Mouse (Mus musculus): ENCODE results near the gene Prap1. TPM values are rescaled to one million over a fixed set of nuclear protein-coding genes. Genes with fewer than 3 reads are reported as not detected.
A peak's percentile ranks its signal among the peaks of the same experiment; 100 is the strongest.

Prap1 gene
- polyA plus RNA-seq, 1 experiment from 2014 or later, result not detected

DNA sequence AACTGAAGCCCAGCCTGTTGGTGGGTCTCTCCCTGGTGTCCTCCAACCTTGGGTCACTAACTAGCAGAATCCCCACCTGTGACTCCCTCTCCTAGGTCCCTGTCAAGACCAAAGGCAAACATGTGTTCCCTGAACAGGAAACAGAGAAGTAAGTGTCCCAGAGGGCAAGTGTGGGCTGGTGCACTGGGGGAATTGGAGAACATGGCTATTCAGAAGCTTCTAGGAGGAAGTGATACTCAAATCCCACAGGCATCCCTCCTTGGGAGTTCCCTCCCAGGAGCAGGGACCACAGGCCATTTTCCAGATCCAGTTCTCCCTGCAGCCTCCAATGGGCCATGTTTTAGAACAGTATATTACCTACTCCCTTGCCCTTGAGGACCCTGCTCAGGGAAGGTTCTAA, 2.9 kb downstream of the Prap1 start:
- Histone ChIP-seq H3K4me3 (no peak overlapping the region), H3K36me3 (peaks cover 18% of the 10 kb centered on the region; the same call in 1 of the 2 replicates), H3K27me3 (ENCODE audit: insufficient read depth, poor library complexity, severe bottlenecking) (peaks cover 6% of the 10 kb centered on the region), H3K4me1 (peaks cover 11% of the 10 kb centered on the region), H3K9me3 (no peaks in the 10 kb centered on the region), H3K27ac (no peak overlapping the region)
- no peak for DNase-seq (ENCODE audit: low spot score)

DNA sequence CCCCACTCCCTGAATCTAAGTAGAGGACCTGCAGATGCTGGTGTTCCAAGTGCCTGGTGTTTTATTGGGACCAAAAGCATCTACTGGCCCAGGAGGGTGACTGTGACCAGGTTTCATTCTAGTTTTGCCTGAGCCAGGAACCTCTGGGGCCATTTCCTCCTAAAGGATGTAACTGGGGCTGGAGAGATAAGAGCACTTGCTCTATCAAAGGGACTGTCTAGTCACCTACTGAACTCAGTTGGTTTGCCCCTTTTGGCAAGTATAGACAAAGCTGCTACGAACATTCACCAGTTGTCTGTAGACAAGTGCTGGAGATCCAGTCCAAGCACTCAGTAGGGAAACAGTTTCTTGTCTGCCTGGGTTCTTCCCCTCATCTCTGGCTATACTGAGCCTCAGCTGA, 5.3 kb downstream of the Prap1 start:
- Histone ChIP-seq H3K9me3 (no peaks in the 10 kb centered on the region), H3K4me3 (no peak overlapping the region), H3K36me3 (peaks cover 18% of the 10 kb centered on the region; the same call in 1 of the 2 replicates), H3K27ac (no peak overlapping the region), H3K27me3 (ENCODE audit: insufficient read depth, poor library complexity, severe bottlenecking) (peaks cover 9% of the 10 kb centered on the region), H3K4me1 (peaks cover 24% of the 10 kb centered on the region)
- WGBS, result 52% methylated on average over 1 of the region's 1 CpGs
- DNase-seq (ENCODE audit: low spot score), result no peak

DNA sequence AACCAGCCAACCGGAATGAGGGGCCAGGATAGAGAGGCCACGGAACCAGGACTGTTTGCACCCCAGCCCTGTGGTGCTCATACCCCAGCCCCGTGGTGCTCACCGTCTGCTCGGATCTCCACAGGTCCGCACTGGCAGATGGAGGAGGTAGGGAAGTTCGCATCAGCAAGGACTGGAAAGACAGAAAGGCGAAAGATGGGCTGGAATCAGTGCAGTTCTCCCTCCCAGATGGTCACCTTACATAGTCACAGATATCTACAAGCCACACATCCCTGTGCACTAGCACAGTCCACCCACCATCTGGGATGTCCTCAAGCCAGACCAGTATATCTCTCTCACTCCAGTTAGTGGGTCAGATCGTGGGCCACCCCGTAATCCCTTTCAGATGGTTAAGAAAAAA, 8.3 kb downstream of the Prap1 start:
- peaks cover 35% of the 10 kb centered on the region for H3K36me3 ChIP-seq
- H3K27me3 ChIP-seq (ENCODE audit: insufficient read depth, poor library complexity, severe bottlenecking), result peaks cover 9% of the 10 kb centered on the region
- peak overlapping the region; percentile 62 for H3K4me3 ChIP-seq
- WGBS, result 67% methylated on average over 10 of the region's 10 CpGs
- no peak for DNase-seq (ENCODE audit: low spot score)
- peak overlapping the region; percentile 89 for H3K27ac ChIP-seq
- peaks cover 16% of the 10 kb centered on the region for H3K4me1 ChIP-seq
- H3K9me3 ChIP-seq, result no peaks in the 10 kb centered on the region

DNA sequence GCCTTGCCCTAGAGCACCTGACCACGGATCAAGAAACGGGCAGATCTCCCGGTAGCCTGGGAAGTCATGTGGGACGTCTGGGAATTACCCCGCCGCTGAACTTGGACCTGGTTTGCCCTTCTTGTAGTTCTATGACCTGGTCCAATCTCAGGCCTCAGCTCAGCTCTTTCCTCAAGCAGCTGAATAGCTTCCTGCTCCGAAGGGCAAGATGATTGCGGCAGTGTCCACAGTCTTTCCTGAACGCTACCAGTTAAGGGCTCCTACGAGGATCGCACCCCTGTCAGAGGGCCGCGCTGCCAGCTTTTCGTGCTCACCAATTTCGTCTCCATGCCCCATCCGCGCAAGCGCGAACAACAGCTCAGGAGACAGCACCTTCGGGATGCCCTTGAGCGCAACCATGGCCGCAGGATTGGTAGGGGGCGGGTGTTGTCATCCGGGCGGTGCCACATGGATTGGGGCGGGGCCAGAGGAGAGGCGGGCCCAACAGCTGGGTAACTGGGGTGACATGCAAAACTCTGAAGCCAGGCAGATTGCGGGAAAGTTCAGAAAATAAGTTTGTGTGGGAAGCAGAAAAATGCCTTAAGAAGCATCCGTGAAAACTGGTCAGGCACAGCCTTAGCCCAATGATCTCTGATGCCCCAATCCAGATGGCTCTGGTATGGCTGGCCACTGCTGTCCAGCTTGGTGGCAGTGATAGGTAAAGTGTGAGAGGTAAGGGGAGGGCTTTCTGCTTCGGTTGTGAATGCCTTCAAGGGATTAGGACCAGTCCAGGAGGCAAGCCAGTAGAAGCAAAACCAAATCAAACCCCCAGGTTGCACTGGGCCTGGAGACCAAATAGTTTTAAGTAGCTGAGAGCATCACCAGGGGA, 9.0 kb downstream of the Prap1 start, which contains the start of gene Fuom:
TSS of gene Fuom (minus strand) at position 449 of the 868 bp plus-strand sequence.
- peaks cover 16% of the 10 kb centered on the region for H3K4me1 ChIP-seq
- DNase-seq (ENCODE audit: low spot score), result peak; percentile 94
- peaks cover 9% of the 10 kb centered on the region for H3K27me3 ChIP-seq (ENCODE audit: insufficient read depth, poor library complexity, severe bottlenecking)
- WGBS, result 1% methylated on average over 30 of the region's 30 CpGs
- H3K27ac ChIP-seq, result peak within 1 kb of the TSS; percentile 89
- H3K4me3 ChIP-seq, result peak within 1 kb of the TSS; percentile 62
- H3K36me3 ChIP-seq, result peaks cover 41% of the 10 kb centered on the region
- H3K9me3 ChIP-seq, result no peaks in the 10 kb centered on the region

DNA sequence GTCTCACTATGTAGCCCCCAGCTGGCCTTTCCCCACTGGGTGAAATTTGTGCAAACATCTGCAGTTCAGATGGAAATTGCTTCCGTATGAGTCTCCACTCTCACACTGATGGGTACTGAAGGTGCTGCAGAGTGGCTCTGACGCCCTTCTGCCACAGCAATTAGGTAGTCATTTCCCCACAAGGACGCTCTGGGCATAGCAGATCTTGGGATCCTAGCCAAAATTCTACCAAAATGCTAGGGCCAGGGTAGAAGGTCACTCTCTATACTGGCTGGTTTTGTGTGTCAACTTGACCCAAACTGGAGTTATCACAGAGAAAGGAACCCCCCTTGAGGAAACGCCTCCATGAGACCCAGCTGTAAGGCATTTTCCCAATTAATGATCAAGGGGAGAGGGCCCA, 10.8 kb downstream of the Prap1 start:
- 82% methylated on average over 4 of the region's 4 CpGs for WGBS
- H3K27me3 ChIP-seq (ENCODE audit: insufficient read depth, poor library complexity, severe bottlenecking), result peaks cover 9% of the 10 kb centered on the region
- H3K27ac ChIP-seq, result no peak overlapping the region
- H3K4me1 ChIP-seq, result peaks cover 16% of the 10 kb centered on the region
- H3K4me3 ChIP-seq, result no peak overlapping the region
- no peaks in the 10 kb centered on the region for H3K9me3 ChIP-seq
- no peak for DNase-seq (ENCODE audit: low spot score)
- peaks cover 55% of the 10 kb centered on the region for H3K36me3 ChIP-seq

DNA sequence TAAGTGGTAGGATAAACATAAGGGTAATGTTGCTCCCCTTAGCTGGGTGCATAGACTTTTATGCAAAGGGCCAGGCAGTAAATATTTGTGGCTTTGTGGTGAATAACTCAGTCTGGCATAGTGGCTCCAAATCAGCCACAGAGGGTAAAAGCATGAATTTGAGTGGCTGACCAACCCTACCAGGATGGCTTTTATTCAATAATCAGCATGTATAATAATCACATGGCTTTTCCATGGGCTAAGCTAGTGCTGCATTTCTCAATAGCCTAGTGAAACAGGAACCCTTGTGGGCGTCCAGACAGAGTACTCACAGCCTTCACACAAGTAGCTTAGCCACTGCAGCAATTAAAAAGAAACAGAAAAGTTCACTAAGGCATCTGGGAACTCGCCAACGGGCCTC, 18.7 kb downstream of the Prap1 start:
- Histone ChIP-seq H3K9me3 (no peaks in the 10 kb centered on the region), H3K4me1 (peaks cover 5% of the 10 kb centered on the region; the same call in 1 of the 2 replicates), H3K36me3 (peaks cover 60% of the 10 kb centered on the region), H3K27ac (no peak overlapping the region), H3K4me3 (no peak overlapping the region), H3K27me3 (ENCODE audit: insufficient read depth, poor library complexity, severe bottlenecking) (no peaks in the 10 kb centered on the region)
- WGBS, result 71% methylated on average over 3 of the region's 3 CpGs
- no peak for DNase-seq (ENCODE audit: low spot score)

DNA sequence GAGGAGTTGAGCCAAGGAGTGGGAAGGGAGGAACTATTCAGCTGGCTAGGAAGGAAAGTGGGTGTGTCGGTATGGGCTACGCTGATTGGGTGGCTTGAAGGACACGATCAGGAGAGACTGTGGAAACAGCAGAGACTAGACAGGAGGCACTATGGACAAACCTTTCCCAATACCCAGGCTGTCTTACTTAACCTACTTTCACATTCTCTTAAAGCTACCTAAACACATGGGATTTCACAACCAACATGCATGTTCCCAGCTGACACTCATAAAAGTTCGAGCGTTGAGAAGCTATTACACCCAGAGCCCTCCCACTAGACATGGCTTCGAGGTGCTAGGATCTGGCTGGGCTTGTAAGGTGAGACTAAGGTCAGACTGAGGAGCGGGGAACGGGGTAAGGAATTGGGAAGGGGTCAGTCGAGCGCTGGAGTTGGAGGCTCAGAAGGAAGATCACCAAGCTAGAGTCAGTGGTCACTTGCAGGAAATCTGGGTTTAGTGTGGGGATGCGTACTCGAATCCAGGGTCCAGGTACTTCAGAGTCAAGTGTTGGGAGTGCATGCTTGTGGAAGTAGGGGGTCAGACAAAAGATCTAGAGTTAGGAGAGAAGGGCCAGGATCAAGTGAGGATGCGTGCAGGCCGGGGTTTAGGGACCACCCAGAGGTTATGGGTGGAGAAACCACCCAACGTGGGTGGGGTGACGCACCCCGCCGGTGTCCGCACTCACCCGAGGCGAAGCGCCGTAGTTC, 22.6 kb downstream of the Prap1 start, which contains the start of gene Paox:
TSS of gene Paox (plus strand) at position 217 of the 746 bp plus-strand sequence.
- peaks cover 5% of the 10 kb centered on the region; the same call in 1 of the 2 replicates for H3K4me1 ChIP-seq
- peaks cover 21% of the 10 kb centered on the region for H3K36me3 ChIP-seq
- no peaks in the 10 kb centered on the region for H3K27me3 ChIP-seq (ENCODE audit: insufficient read depth, poor library complexity, severe bottlenecking)
- no peaks in the 10 kb centered on the region for H3K9me3 ChIP-seq
- H3K27ac ChIP-seq, result peak within 1 kb of the TSS; percentile 94
- DNase-seq (ENCODE audit: low spot score), result no peak
- peak within 1 kb of the TSS; percentile 81 for H3K4me3 ChIP-seq
- 2% methylated on average over 23 of the region's 23 CpGs for WGBS

DNA sequence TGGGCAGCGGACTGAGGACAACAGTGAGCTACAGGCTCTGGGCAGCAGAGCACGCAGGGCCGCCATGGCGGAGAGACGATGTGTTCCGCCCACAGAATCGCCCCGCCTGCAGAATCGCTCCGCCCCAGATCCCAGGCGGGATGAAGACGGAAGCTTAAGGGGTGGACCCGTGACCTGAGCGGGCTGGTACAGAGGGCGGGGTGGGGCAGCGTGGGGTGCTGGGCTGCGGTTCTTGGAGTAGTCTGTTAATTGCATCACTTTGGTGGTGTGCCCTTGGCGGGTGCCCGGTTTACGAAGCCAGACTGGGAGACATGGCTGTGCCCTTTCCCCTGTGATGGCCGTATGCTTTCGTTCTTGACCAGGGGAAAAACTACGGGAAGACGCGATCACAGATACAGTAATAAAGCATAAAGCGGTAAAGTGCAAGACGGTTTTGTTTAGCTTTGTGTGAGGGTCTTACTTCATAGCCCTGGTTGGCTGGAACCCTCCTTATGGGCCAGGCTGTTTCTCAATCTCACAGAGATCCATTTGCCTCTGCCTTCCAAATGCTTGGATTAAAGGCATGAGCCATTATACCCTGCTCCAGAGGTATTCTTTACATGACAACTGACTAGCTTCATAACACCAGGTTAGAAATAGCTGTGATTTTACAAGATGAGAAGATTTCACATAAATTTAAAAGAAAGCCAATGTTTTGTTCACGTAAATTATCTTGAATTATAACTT, 23.3 kb downstream of the Prap1 start, which contains the start of gene Echs1:
TSS of gene Echs1 (minus strand) at position 148 of the 726 bp plus-strand sequence.
- Histone ChIP-seq H3K9me3 (no peaks in the 10 kb centered on the region), H3K4me3 (peak within 1 kb of the TSS; percentile 81), H3K36me3 (peaks cover 14% of the 10 kb centered on the region), H3K4me1 (peaks cover 5% of the 10 kb centered on the region; the same call in 1 of the 2 replicates), H3K27me3 (ENCODE audit: insufficient read depth, poor library complexity, severe bottlenecking) (no peaks in the 10 kb centered on the region), H3K27ac (peak within 1 kb of the TSS; percentile 94)
- WGBS, result 4% methylated on average over 28 of the region's 28 CpGs
- DNase-seq (ENCODE audit: low spot score), result peak; percentile 95

DNA sequence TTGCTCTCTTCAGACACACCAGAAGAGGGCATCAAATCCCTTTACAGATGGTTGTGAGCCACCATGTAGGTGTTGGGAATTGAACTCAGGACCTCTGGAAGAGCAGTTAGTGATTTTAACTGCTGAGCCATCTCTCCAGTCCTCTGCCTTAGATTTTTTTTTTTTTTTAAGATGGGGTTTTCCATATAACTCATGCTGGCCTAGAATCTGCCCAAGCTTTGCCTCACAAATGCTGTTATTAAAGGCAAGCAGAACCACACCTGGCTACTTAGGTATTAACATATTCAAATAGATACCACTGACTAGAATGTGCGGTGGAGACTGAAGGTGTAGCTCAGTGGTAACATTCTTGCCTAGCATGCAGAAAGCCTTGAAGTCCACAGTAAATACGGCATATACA, 27.3 kb downstream of the Prap1 start:
- 84% methylated on average over 2 of the region's 2 CpGs for WGBS
- Histone ChIP-seq H3K9me3 (no peaks in the 10 kb centered on the region), H3K4me3 (no peak overlapping the region), H3K27me3 (ENCODE audit: insufficient read depth, poor library complexity, severe bottlenecking) (no peaks in the 10 kb centered on the region), H3K4me1 (peaks cover 6% of the 10 kb centered on the region; the same call in 1 of the 2 replicates), H3K27ac (no peak overlapping the region), H3K36me3 (no peaks in the 10 kb centered on the region)
- DNase-seq (ENCODE audit: low spot score), result no peak

DNA sequence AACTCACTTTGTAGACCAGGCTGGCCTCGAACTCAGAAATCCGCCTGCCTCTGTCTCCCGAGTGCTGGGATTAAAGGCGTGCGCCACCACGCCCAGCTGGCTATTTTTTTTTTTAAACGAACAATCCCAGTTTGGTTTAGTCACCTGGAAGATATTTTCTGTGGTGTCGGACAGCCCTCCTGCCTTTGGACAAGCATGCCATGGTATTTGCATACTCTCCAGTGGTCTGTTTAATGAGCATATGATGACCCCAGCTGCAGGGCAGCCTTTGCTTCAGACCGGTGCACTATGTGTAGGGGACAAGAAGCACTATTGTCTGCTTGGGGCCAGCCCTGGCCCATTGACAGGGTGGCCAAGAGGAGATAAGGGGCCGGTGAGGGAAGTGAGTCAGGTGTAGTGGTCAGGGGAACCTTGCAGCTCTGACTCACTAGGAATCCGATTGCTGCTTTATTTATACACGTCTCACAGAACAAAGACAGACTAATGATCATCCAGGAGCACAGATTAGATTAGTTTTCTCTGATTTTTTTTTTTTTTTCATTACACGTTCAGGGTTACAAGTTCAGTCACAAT, 28.2 kb downstream of the Prap1 start:
- WGBS, result 71% methylated on average over 13 of the region's 13 CpGs
- peaks cover 8% of the 10 kb centered on the region; the same call in 1 of the 2 replicates for H3K4me1 ChIP-seq

DNA sequence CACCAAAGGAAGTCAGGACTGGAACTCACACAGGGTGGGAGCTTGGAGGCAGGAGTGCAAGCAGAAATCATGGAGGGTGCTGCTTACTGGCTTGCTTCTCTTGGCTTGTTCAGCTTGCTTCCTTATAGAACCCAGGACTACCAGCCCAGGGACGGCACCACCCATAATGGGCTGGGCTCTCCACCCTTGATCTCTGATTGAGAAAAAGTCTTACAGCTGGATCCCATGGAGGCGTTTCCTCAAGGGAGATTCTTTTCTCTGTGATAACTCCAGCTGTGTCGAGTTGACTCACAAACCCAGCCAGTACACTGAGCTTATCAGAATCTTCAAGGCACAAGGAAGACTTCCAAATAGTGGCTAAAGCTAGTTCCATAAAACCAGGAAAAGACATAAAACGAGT, 29.6 kb downstream of the Prap1 start:
- Histone ChIP-seq H3K4me1 (peaks cover 13% of the 10 kb centered on the region), H3K27me3 (ENCODE audit: insufficient read depth, poor library complexity, severe bottlenecking) (no peaks in the 10 kb centered on the region)
- DNase-seq (ENCODE audit: low spot score), result no peak

More for the DNA sequence above, 28.2 kb downstream of the Prap1 start:
- H3K9me3 ChIP-seq, result no peaks in the 10 kb centered on the region
- no peak for DNase-seq (ENCODE audit: low spot score)
- H3K27me3 ChIP-seq (ENCODE audit: insufficient read depth, poor library complexity, severe bottlenecking), result no peaks in the 10 kb centered on the region
- H3K36me3 ChIP-seq, result no peaks in the 10 kb centered on the region
- no peak overlapping the region for H3K4me3 ChIP-seq
- H3K27ac ChIP-seq, result no peak overlapping the region

DNA sequence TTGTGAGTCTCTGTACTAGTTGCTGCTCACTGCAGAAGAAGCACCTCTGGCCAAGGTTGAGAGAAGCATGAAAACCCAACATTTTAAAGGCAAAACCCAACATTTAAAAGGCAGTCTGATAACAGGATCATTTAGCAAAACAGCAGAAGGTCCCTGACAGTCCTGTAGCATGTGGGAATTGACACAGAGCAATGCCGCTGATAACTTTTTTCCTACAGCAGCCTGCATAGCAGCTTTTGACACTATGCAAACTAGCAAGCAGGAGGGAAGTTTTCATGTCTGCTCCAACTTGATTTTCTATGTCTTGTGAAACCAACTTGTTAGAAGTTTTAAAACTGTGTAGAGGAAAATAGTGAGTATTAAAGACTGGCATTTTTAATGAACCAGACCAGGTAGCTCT, 31.2 kb downstream of the Prap1 start:
- Histone ChIP-seq H3K27me3 (ENCODE audit: insufficient read depth, poor library complexity, severe bottlenecking) (no peaks in the 10 kb centered on the region), H3K36me3 (peaks cover 4% of the 10 kb centered on the region), H3K4me1 (peaks cover 13% of the 10 kb centered on the region), H3K4me3 (no peak overlapping the region), H3K9me3 (no peaks in the 10 kb centered on the region), H3K27ac (no peak overlapping the region)
- no peak for DNase-seq (ENCODE audit: low spot score)
- WGBS, result 83% methylated on average over 1 of the region's 1 CpGs

More for the DNA sequence above, 29.6 kb downstream of the Prap1 start:
- 27% methylated on average over 4 of the region's 4 CpGs for WGBS
- Histone ChIP-seq H3K36me3 (no peaks in the 10 kb centered on the region), H3K9me3 (no peaks in the 10 kb centered on the region), H3K27ac (no peak overlapping the region), H3K4me3 (no peak overlapping the region)

Measured in heart, embryonic 10.5 days (tissue).